Mouse (Mus musculus) gastrocnemius, adult 18-20 months (tissue): ENCODE measurements around the gene Eps8l1. TPM values are rescaled to one million over a fixed set of nuclear protein-coding genes. Genes with fewer than 3 reads are reported as not detected.

ENCODE experiments used
- microRNA-seq: library from miRNA; unstranded; fragments of <30 nt; microRNA quantifications from one replicate; pipeline ENCODE4 v1.2.0, GENCODE M21; 2021
- total RNA-seq, 2 experiments: library from RNA; stranded (reverse); gene quantifications; 2 replicates each; pipeline ENCODE4 v1.2.3; 2021

Gene Eps8l1
- total RNA-seq, 2 experiments from 2014 or later = 1.9 to 3.5 TPM

Small RNA genes lying within 50 kb of the gene (microRNA-seq; reads per million reads assigned to microRNA genes)
- gene Gm24605 = not detected

Other genes starting within 250 kb of the Eps8l1 start
- not detected for gene Lilra5, start 222.9 kb upstream of the Eps8l1 start, total RNA-seq
- gene Ncr1, start 123.0 kb upstream of the Eps8l1 start, total RNA-seq = not detected
- not detected for gene Gp6, start 62.9 kb upstream of the Eps8l1 start, total RNA-seq
- 10 to 100 TPM; 12.6 to 15.4 TPM for gene Rdh13, start 15.0 kb upstream of the Eps8l1 start, total RNA-seq
- 10 to 100 TPM; 15.5 to 19.0 TPM for gene Ppp1r12c, start 41.0 kb downstream of the Eps8l1 start, total RNA-seq
- 100 to 1,000 TPM; 656 to 752 TPM for gene Tnnt1, start 55.7 kb downstream of the Eps8l1 start, total RNA-seq
- gene Tnni3, start 63.6 kb downstream of the Eps8l1 start, total RNA-seq = not detected
- not detected for gene Dnaaf3, start 71.8 kb downstream of the Eps8l1 start, total RNA-seq
- not detected for gene Syt5, start 86.9 kb downstream of the Eps8l1 start, total RNA-seq
- not detected for gene Ptprh, start 143.4 kb downstream of the Eps8l1 start, total RNA-seq
- 1 to 10 TPM; 2.3 to 2.6 TPM for gene Tmem86b, start 170.7 kb downstream of the Eps8l1 start, total RNA-seq
- 10 to 100 TPM; 45.8 to 46.6 TPM for gene Ppp6r1, start 198.3 kb downstream of the Eps8l1 start, total RNA-seq
- 10 to 100 TPM; 22.1 to 23.9 TPM for gene Hspbp1, start 224.4 kb downstream of the Eps8l1 start, total RNA-seq
- under 1 TPM; 0.50 to 0.64 TPM for gene Brsk1, start 229.9 kb downstream of the Eps8l1 start, total RNA-seq